Mouse (Mus musculus) C2C12 (cell line): ENCODE results near the gene Ankrd39. TPM values are rescaled to one million over a fixed set of nuclear protein-coding genes. Genes with fewer than 3 reads are reported as not detected.

Experiments
- H3K27me3 ChIP-seq: one replicate; pipeline ENCODE4 v1.6.1; 2011; ENCODE audit not compliant: control insufficient read depth, insufficient read depth, insufficient read length
- H3K36me3 ChIP-seq: one replicate; pipeline ENCODE4 v1.6.1; 2011; ENCODE audit not compliant: control insufficient read depth, insufficient read depth
- H3K4me3 ChIP-seq: one replicate; pipeline ENCODE4 v1.5.1; 2011; ENCODE audit warnings: mild to moderate bottlenecking, control low read depth; ENCODE audit not compliant: poor library complexity, insufficient read depth, severe bottlenecking
- H3K79me2 ChIP-seq: one replicate; pipeline ENCODE4 v1.6.1; 2011; ENCODE audit not compliant: control insufficient read depth, insufficient read depth
- H3K79me3 ChIP-seq: one replicate; pipeline ENCODE4 v1.6.1; 2011; ENCODE audit warnings: low read depth, control low read depth
- H3ac ChIP-seq: one replicate; pipeline ENCODE3; 2011; ENCODE audit warnings: low read depth; ENCODE audit not compliant: control insufficient read depth, insufficient read length
- CEBPB ChIP-seq: IDR thresholded peaks from one replicate; pipeline ENCODE4 v1.6.1; 2011; ENCODE audit warnings: low read depth, mild to moderate bottlenecking, control low read depth, moderate library complexity
- CTCF ChIP-seq: IDR thresholded peaks from one replicate; pipeline ENCODE4 v1.5.1; 2011; ENCODE audit not compliant: control insufficient read depth, insufficient read depth, insufficient read length
- FOSL1 ChIP-seq: IDR thresholded peaks from one replicate; pipeline ENCODE4 v1.8.0; 2011; ENCODE audit warnings: mild to moderate bottlenecking, low read length; ENCODE audit not compliant: poor library complexity, insufficient read depth, severe bottlenecking
- MAX ChIP-seq: IDR thresholded peaks from one replicate; pipeline ENCODE4 v1.6.1; 2011; ENCODE audit warnings: mild to moderate bottlenecking, control low read depth
- MYOD1 ChIP-seq: IDR thresholded peaks from one replicate; pipeline ENCODE4 v1.6.1; 2011; ENCODE audit warnings: low read depth; ENCODE audit not compliant: control insufficient read depth, insufficient read length
- MYOG ChIP-seq: IDR thresholded peaks from one replicate; pipeline ENCODE4 v1.6.1; 2011; ENCODE audit not compliant: control insufficient read depth, insufficient read length; ENCODE audit errors: extremely low read depth
- USF1 ChIP-seq: IDR thresholded peaks from one replicate; pipeline ENCODE4 v1.6.1; 2011; ENCODE audit warnings: low read depth, mild to moderate bottlenecking, control low read depth, moderate library complexity
- long read RNA-seq, 2 experiments: library from polyadenylated mRNA; unstranded; transcript quantifications; one replicate each; pipeline ENCODE4 v2.0.0; 2019 to 2020
- polyA plus RNA-seq: library from polyadenylated mRNA; unstranded; fragments of >200 nt; fragmentation: generic; extraction: Trizol; gene quantifications from one replicate; pipeline ENCODE4 v1.2.1, GENCODE M21; 2012; ENCODE audit warnings: missing spikeins

Gene Ankrd39
- polyA plus RNA-seq = 7.8 TPM
- long read RNA-seq, experiment 1, transcript Ankrd39-201 (4 exons, 2,109 nt) = minor isoform, 6 of 17 reads
- long read RNA-seq, experiment 1, transcript Ankrd39-203 (4 exons, 2,646 nt) = major isoform, 7 of 17 reads
- long read RNA-seq, experiment 1, partial matches to known transcripts = 0 of 17 reads
- long read RNA-seq, experiment 1, other reads (novel, unspliced or antisense) = 0 of 17 reads
- long read RNA-seq, experiment 2, transcript Ankrd39-203 (4 exons, 2,646 nt) = minor isoform, 6 of 25 reads
- long read RNA-seq, experiment 2, transcript Ankrd39-201 (4 exons, 2,109 nt) = major isoform, 15 of 25 reads
- long read RNA-seq, experiment 2, partial matches to known transcripts = 0 of 25 reads
- long read RNA-seq, experiment 2, other reads (novel, unspliced or antisense) = 3 of 25 reads

GRCm38 (mm10) chr1:36546888-36547471 lies at the start of gene Ankrd39:
TSS of gene Ankrd39 (minus strand) at chr1:36547445.
- peaks cover 32% of the 10 kb centered on the region for H3K36me3 ChIP-seq
- no peak for TF ChIP-seq MAX
- no peak for TF ChIP-seq MYOG
- TF ChIP-seq CTCF = peak; percentile 86
- TF ChIP-seq FOSL1 = no peak
- TF ChIP-seq USF1 = no peak

GRCm38 (mm10) chr1:36596114-36596513 lies 48.9 kb upstream of the Ankrd39 start:
- no peaks in the 10 kb centered on the region for H3K36me3 ChIP-seq
- no peaks in the 10 kb centered on the region for H3K27me3 ChIP-seq
- H3ac ChIP-seq = no peak overlapping the region
- TF ChIP-seq CEBPB = no peak
- no peak for TF ChIP-seq CTCF
- TF ChIP-seq MYOD1 = no peak
- TF ChIP-seq USF1 = no peak
- no peak for TF ChIP-seq FOSL1
- TF ChIP-seq MYOG = no peak
- TF ChIP-seq MAX = no peak
- H3K79me3 ChIP-seq = no peaks in the 10 kb centered on the region
- no peak overlapping the region for H3K4me3 ChIP-seq
- H3K79me2 ChIP-seq = no peaks in the 10 kb centered on the region

More at GRCm38 (mm10) chr1:36546888-36547471, at the start of gene Ankrd39:
- H3K4me3 ChIP-seq = peak within 1 kb of the TSS; percentile 51
- H3K27me3 ChIP-seq = no peaks in the 10 kb centered on the region
- peaks cover 33% of the 10 kb centered on the region for H3K79me2 ChIP-seq
- H3ac ChIP-seq = peak within 1 kb of the TSS; percentile 80
- H3K79me3 ChIP-seq = peaks cover 6% of the 10 kb centered on the region

GRCm38 (mm10) chr1:36595167-36595931 lies 48.1 kb upstream of the Ankrd39 start:
- Histone ChIP-seq H3K36me3 (no peaks in the 10 kb centered on the region), H3ac (no peak overlapping the region), H3K79me2 (no peaks in the 10 kb centered on the region), H3K27me3 (no peaks in the 10 kb centered on the region), H3K79me3 (no peaks in the 10 kb centered on the region), H3K4me3 (no peak overlapping the region)
- TF ChIP-seq CTCF = no peak
- no peak for TF ChIP-seq USF1

- H3K27me3 ChIP-seq = no peaks in the 10 kb centered on the region
- TF ChIP-seq MYOD1 (no peak), MAX (no peak), MYOG (no peak), FOSL1 (no peak), USF1 (no peak), CEBPB (no peak), CTCF (no peak)
- H3K4me3 ChIP-seq = no peak overlapping the region
- no peaks in the 10 kb centered on the region for H3K79me3 ChIP-seq
- no peaks in the 10 kb centered on the region for H3K36me3 ChIP-seq
- no peak overlapping the region for H3ac ChIP-seq
- H3K79me2 ChIP-seq = no peaks in the 10 kb centered on the region
These were observed 45.9 kb upstream of the Ankrd39 start for GRCm38 (mm10) chr1:36593099-36593498.

- Histone ChIP-seq H3K27me3 (no peaks in the 10 kb centered on the region), H3K36me3 (no peaks in the 10 kb centered on the region), H3ac (no peak overlapping the region), H3K79me2 (no peaks in the 10 kb centered on the region), H3K4me3 (no peak overlapping the region), H3K79me3 (no peaks in the 10 kb centered on the region)
- TF ChIP-seq MAX = no peak
- no peak for TF ChIP-seq CTCF
- TF ChIP-seq MYOG = no peak
- TF ChIP-seq MYOD1 = no peak
- no peak for TF ChIP-seq USF1
- TF ChIP-seq CEBPB = no peak
- no peak for TF ChIP-seq FOSL1
These were observed 44.2 kb upstream of the Ankrd39 start for GRCm38 (mm10) chr1:36591408-36591807.
